Mouse (Mus musculus): ENCODE data around the gene Arid3a. TPM values are rescaled to one million over a fixed set of nuclear protein-coding genes. Genes with fewer than 3 reads are reported as not detected.

The Arid3a gene
- total RNA-seq, 2 experiments from 2014 or later: 5.5 to 8.4 TPM

GRCm38 (mm10) chr10:79991548-79991947 lies 64.7 kb downstream of the Arid3a start:
- no peak for DNase-seq (ENCODE audit: low spot score in 2 of 2)

DNA sequence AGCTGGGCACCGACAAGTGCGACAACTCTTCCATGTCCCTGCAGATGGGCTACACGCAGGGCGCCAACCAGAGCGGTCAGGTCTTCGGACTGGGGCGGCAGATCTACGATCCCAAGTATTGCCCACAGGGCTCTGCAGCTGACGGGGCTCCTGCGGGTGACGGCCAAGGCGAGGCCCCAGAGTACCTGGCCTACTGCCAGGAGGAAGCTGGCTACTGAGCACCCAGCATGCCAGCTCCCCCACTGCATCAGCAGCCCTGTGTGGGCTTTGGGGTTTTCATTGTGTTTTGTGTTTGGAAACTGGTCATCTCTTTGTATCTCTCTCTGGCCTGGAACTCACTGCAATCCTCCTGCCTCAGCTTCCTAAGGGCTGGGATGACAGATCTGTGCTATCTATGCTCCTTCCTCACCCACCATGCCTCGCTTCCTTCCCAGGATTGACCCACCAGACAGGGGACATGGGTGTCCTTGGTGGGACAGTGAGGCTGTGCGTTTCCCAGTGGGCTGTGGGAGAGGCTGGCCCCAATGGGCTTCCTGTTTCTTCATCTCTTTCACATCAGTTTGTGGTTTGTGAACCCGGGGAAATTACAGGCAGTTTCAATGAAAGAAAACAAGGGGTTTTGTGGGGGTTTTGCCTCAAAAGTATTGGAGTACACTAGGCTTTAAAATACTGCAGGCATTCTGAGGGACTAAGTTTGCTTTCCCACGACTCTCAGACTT lies 67.7 kb downstream of the Arid3a start:
- DNase-seq (ENCODE audit: low spot score in 2 of 2): no peak

- DNase-seq (ENCODE audit: low spot score in 2 of 2): no peak
These were observed 68.8 kb downstream of the Arid3a start for GRCm38 (mm10) chr10:79995636-79996035.

GRCm38 (mm10) chr10:79996272-79997033 lies 69.6 kb downstream of the Arid3a start, which contains the start of gene Abca7:
Abca7 (plus strand) TSS chr10:79996494.
- peak; percentile 98 to 99 for DNase-seq (ENCODE audit: low spot score in 2 of 2)

GRCm38 (mm10) chr10:79997034-79997760 lies 70.4 kb downstream of the Arid3a start:
- peak; percentile 66 to 79 for DNase-seq (ENCODE audit: low spot score in 2 of 2)

DNA sequence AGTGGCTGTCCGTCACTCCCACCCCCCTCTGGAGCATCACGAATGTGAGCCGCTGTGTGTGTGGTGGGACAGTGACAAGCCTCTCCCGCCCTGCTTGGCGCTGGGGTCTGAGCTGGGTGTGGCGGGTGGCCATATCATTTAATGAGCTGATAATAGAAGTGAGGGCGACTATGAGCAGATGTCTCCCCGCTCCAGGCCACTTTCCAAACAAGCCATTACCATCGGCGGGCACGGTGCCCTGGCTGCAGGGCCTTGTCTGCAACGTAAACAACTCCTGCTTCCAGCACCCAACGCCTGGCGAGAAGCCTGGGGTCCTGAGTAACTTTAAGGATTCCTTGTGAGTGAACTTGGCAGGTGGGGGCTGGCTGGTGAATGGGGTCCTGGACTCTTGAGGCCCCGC lies 71.0 kb downstream of the Arid3a start:
- peak in 1 of 2 experiments; percentile 52 for DNase-seq (ENCODE audit: low spot score in 2 of 2)

GRCm38 (mm10) chr10:80001945-80002344 lies 75.1 kb downstream of the Arid3a start:
- DNase-seq (ENCODE audit: low spot score in 2 of 2): no peak

- no peak for DNase-seq (ENCODE audit: low spot score in 2 of 2)
These were observed 76.0 kb downstream of the Arid3a start for GRCm38 (mm10) chr10:80002829-80003228.

GRCm38 (mm10) chr10:80003374-80004232 lies 76.8 kb downstream of the Arid3a start:
- DNase-seq (ENCODE audit: low spot score in 2 of 2): no peak

GRCm38 (mm10) chr10:80004233-80004705 lies 77.4 kb downstream of the Arid3a start:
- DNase-seq (ENCODE audit: low spot score in 2 of 2): no peak

Other genes with a start within 250 kb of the Arid3a start
- gene Cdc34, start 244.8 kb upstream of the Arid3a start, total RNA-seq (2021): 10 to 100 TPM; 54.8 to 56.2 TPM
- gene Gzmm, start 238.0 kb upstream of the Arid3a start, total RNA-seq (2021): 1 to 10 TPM; 1.6 to 1.8 TPM
- gene Bsg, start 222.6 kb upstream of the Arid3a start, total RNA-seq (2021): 100 to 1,000 TPM; 692 to 694 TPM
- gene Hcn2, start 210.4 kb upstream of the Arid3a start, total RNA-seq (2021): 10 to 100 TPM; 82.8 to 84.2 TPM
- 10 to 100 TPM; 36.1 to 44.7 TPM for gene Polrmt, start 180.5 kb upstream of the Arid3a start, total RNA-seq (2021)
- gene Fgf22, start 172.0 kb upstream of the Arid3a start, total RNA-seq (2021): 1 to 10 TPM; 1.2 to 1.7 TPM
- 10 to 100 TPM; 90.8 to 97.7 TPM for gene Rnf126, start 160.1 kb upstream of the Arid3a start, total RNA-seq (2021)
- 1 to 10 TPM; 1.3 to 1.5 TPM for gene Fstl3, start 149.8 kb upstream of the Arid3a start, total RNA-seq (2021)
- gene Prss57, start 136.1 kb upstream of the Arid3a start, total RNA-seq (2021): under 1 TPM; 0.21 to 0.31 TPM
- gene Palm, start 133.5 kb upstream of the Arid3a start, total RNA-seq (2021): 100 to 1,000 TPM; 392 to 395 TPM
- gene Misp, start 106.1 kb upstream of the Arid3a start, total RNA-seq (2021): under 1 TPM; 0.33 to 0.78 TPM
- 10 to 100 TPM; 63.8 to 66.5 TPM for gene Ptbp1, start 72.6 kb upstream of the Arid3a start, total RNA-seq (2021)
- 1 to 10 TPM; 3.6 to 3.7 TPM for gene Prtn3, start 52.6 kb upstream of the Arid3a start, total RNA-seq (2021)
- 100 to 1,000 TPM; 113 TPM for gene Plppr3, start 52.4 kb upstream of the Arid3a start, total RNA-seq (2021)
- not detected for gene Elane, start 40.8 kb upstream of the Arid3a start, total RNA-seq (2021)
- gene Cfd, start 36.2 kb upstream of the Arid3a start, total RNA-seq (2021): not detected
- gene Med16, start 18.1 kb upstream of the Arid3a start, total RNA-seq (2021): 10 to 100 TPM; 55.7 to 56.2 TPM
- not detected for gene Gm26602, start 16.2 kb upstream of the Arid3a start, total RNA-seq (2021)
- gene Kiss1r, start 10.1 kb upstream of the Arid3a start, total RNA-seq (2021): 1 to 10 TPM; 7.5 TPM
- gene R3hdm4, start 5.8 kb upstream of the Arid3a start, total RNA-seq (2021): 100 to 1,000 TPM; 380 to 386 TPM
- 10 to 100 TPM; 41.8 to 46.5 TPM for gene Wdr18, start 33.1 kb downstream of the Arid3a start, total RNA-seq (2021)
- under 1 TPM; 0.13 to 0.27 TPM for gene Grin3b, start 43.7 kb downstream of the Arid3a start, total RNA-seq (2021)
- 100 to 1,000 TPM; 137 to 139 TPM for gene Tmem259, start 57.3 kb downstream of the Arid3a start, total RNA-seq (2021)
- gene Cnn2, start 61.5 kb downstream of the Arid3a start, total RNA-seq (2021): 10 to 100 TPM in 1 of 2 experiments, 1 to 10 TPM in 1; 8.2 to 10.3 TPM
- 10 to 100 TPM in 1 of 2 experiments, 1 to 10 TPM in 1; 9.3 to 10.3 TPM for gene Abca7, start 69.5 kb downstream of the Arid3a start, total RNA-seq (2021)
- 1 to 10 TPM; 3.3 to 3.8 TPM for gene Arhgap45, start 89.6 kb downstream of the Arid3a start, total RNA-seq (2021)
- 10 to 100 TPM; 66.9 to 76.7 TPM for gene Polr2e, start 112.8 kb downstream of the Arid3a start, total RNA-seq (2021)
- 100 to 1,000 TPM; 408 to 448 TPM for gene Gpx4, start 120.1 kb downstream of the Arid3a start, total RNA-seq (2021)
- 10 to 100 TPM; 19.7 to 23.9 TPM for gene Sbno2, start 178.5 kb downstream of the Arid3a start, total RNA-seq (2021)
- gene Stk11, start 188.8 kb downstream of the Arid3a start, total RNA-seq (2021): 10 to 100 TPM; 77.1 to 88.3 TPM
- 100 to 1,000 TPM; 385 to 392 TPM for gene Atp5d, start 211.6 kb downstream of the Arid3a start, total RNA-seq (2021)
- 100 to 1,000 TPM; 360 to 374 TPM for gene Cbarp, start 213.8 kb downstream of the Arid3a start, total RNA-seq (2021)
- gene Midn, start 221.2 kb downstream of the Arid3a start, total RNA-seq (2021): 100 to 1,000 TPM; 112 to 128 TPM
- gene Cirbp, start 238.9 kb downstream of the Arid3a start, total RNA-seq (2021): 100 to 1,000 TPM; 154 to 175 TPM
- gene 1600002K03Rik, start 245.9 kb downstream of the Arid3a start, total RNA-seq (2021): 1 to 10 TPM; 4.3 to 6.7 TPM